Mouse (Mus musculus): ENCODE data around the gene Clpsl2. TPM values are rescaled to one million over a fixed set of nuclear protein-coding genes. Genes with fewer than 3 reads are reported as not detected.

The Clpsl2 gene
- polyA plus RNA-seq, 1 experiment from 2014 or later: not detected

- Histone ChIP-seq H3K9ac (no peak overlapping the region), H3K4me2 (no peak overlapping the region), H3K9me3 (replicated peaks) (no peaks in the 10 kb centered on the region), H3K4me3 (no peak overlapping the region), H3K27me3 (replicated peaks) (no peaks in the 10 kb centered on the region), H3K27ac (ENCODE audit: poor library complexity, severe bottlenecking) (no peak overlapping the region), H3K4me1 (replicated peaks) (peaks cover 14% of the 10 kb centered on the region), H3K36me3 (peaks cover 71% of the 10 kb centered on the region)
- WGBS: 74% methylated on average over 3 of the region's 3 CpGs
- ATAC-seq (ENCODE audit: insufficient number of reproducible peaks, low FRiP score): no peak
These were observed 41.4 kb downstream of the Clpsl2 start for GRCm38 (mm10) chr17:28590596-28590995.

GRCm38 (mm10) chr17:28591476-28591875 is 42.3 kb downstream of the Clpsl2 start:
- 61% methylated on average over 5 of the region's 5 CpGs for WGBS
- Histone ChIP-seq H3K4me1 (replicated peaks) (peaks cover 14% of the 10 kb centered on the region), H3K4me3 (no peak overlapping the region), H3K27me3 (replicated peaks) (no peaks in the 10 kb centered on the region), H3K9me3 (replicated peaks) (no peaks in the 10 kb centered on the region), H3K9ac (no peak overlapping the region), H3K4me2 (no peak overlapping the region), H3K36me3 (peaks cover 80% of the 10 kb centered on the region), H3K27ac (ENCODE audit: poor library complexity, severe bottlenecking) (no peak overlapping the region; the same call in 1 of the 2 replicates)
- 0 out of 2 replicates have a peak, but pooled peaks have one; percentile 33 for ATAC-seq (ENCODE audit: insufficient number of reproducible peaks, low FRiP score)

- 16% methylated on average over 4 of the region's 4 CpGs for WGBS
- H3K4me3 ChIP-seq: no peak overlapping the region
- H3K36me3 ChIP-seq: peaks cover 89% of the 10 kb centered on the region
- peaks cover 14% of the 10 kb centered on the region for H3K4me1 ChIP-seq (replicated peaks)
- H3K9ac ChIP-seq: no peak overlapping the region
- no peak overlapping the region for H3K4me2 ChIP-seq
- no peak for ATAC-seq (ENCODE audit: insufficient number of reproducible peaks, low FRiP score)
- no peak overlapping the region for H3K27ac ChIP-seq (ENCODE audit: poor library complexity, severe bottlenecking)
- H3K27me3 ChIP-seq (replicated peaks): no peaks in the 10 kb centered on the region
- H3K9me3 ChIP-seq (replicated peaks): no peaks in the 10 kb centered on the region
These were observed 43.8 kb downstream of the Clpsl2 start for GRCm38 (mm10) chr17:28592998-28593397.

GRCm38 (mm10) chr17:28593965-28594364 is 44.8 kb downstream of the Clpsl2 start:
- Histone ChIP-seq H3K4me2 (no peak overlapping the region), H3K27ac (ENCODE audit: poor library complexity, severe bottlenecking) (no peak overlapping the region), H3K4me3 (no peak overlapping the region), H3K9me3 (replicated peaks) (no peaks in the 10 kb centered on the region), H3K27me3 (replicated peaks) (no peaks in the 10 kb centered on the region), H3K36me3 (peaks cover 87% of the 10 kb centered on the region), H3K9ac (no peak overlapping the region), H3K4me1 (replicated peaks) (peaks cover 14% of the 10 kb centered on the region)
- ATAC-seq (ENCODE audit: insufficient number of reproducible peaks, low FRiP score): no peak
- WGBS: 46% methylated on average over 4 of the region's 4 CpGs

GRCm38 (mm10) chr17:28600780-28601179 is 51.6 kb downstream of the Clpsl2 start:
- no peaks in the 10 kb centered on the region for H3K9me3 ChIP-seq (replicated peaks)
- H3K4me1 ChIP-seq (replicated peaks): no peaks in the 10 kb centered on the region
- H3K4me2 ChIP-seq: no peak overlapping the region
- WGBS: 78% methylated on average over 5 of the region's 5 CpGs
- no peaks in the 10 kb centered on the region for H3K27me3 ChIP-seq (replicated peaks)
- no peak overlapping the region for H3K4me3 ChIP-seq
- ATAC-seq (ENCODE audit: insufficient number of reproducible peaks, low FRiP score): no peak
- H3K9ac ChIP-seq: no peak overlapping the region
- peaks cover 89% of the 10 kb centered on the region for H3K36me3 ChIP-seq
- no peak overlapping the region for H3K27ac ChIP-seq (ENCODE audit: poor library complexity, severe bottlenecking)

- Histone ChIP-seq H3K9me3 (replicated peaks) (no peaks in the 10 kb centered on the region), H3K4me3 (no peak overlapping the region), H3K36me3 (peaks cover 86% of the 10 kb centered on the region), H3K9ac (no peak overlapping the region), H3K27me3 (replicated peaks) (no peaks in the 10 kb centered on the region), H3K4me1 (replicated peaks) (no peaks in the 10 kb centered on the region), H3K4me2 (no peak overlapping the region), H3K27ac (ENCODE audit: poor library complexity, severe bottlenecking) (no peak overlapping the region)
- 91% methylated on average over 9 of the region's 9 CpGs for WGBS
- ATAC-seq (ENCODE audit: insufficient number of reproducible peaks, low FRiP score): no peak
These were observed 52.5 kb downstream of the Clpsl2 start for GRCm38 (mm10) chr17:28601557-28602250.

Small RNAs within 50 kb of the gene (microRNA-seq; reads per million reads assigned to microRNA genes)
- gene Gm25195 (not detected), gene Mir6969 (not detected)

Other genes starting within 250 kb of the Clpsl2 start
- 21.8 and 23.0 TPM in 2 replicates for gene Fance, start 235.9 kb upstream of the Clpsl2 start, polyA plus RNA-seq (2016; fragmentation: Nextera tagmentation; extraction: Ambion mirVana)
- gene Rpl10a, start 220.9 kb upstream of the Clpsl2 start, polyA plus RNA-seq (2016; fragmentation: Nextera tagmentation; extraction: Ambion mirVana): 301 and 344 TPM in 2 replicates
- gene Tead3, start 198.6 kb upstream of the Clpsl2 start, polyA plus RNA-seq (2016; fragmentation: Nextera tagmentation; extraction: Ambion mirVana): 7.9 and 8.1 TPM in 2 replicates
- 3.7 and 4.6 TPM in 2 replicates for gene Tulp1, start 184.2 kb upstream of the Clpsl2 start, polyA plus RNA-seq (2016; fragmentation: Nextera tagmentation; extraction: Ambion mirVana)
- 15.8 and 16.0 TPM in 2 replicates for gene Fkbp5, start 31.9 kb upstream of the Clpsl2 start, polyA plus RNA-seq (2016; fragmentation: Nextera tagmentation; extraction: Ambion mirVana)
- not detected in 2 replicates for gene Armc12, start 18.6 kb upstream of the Clpsl2 start, polyA plus RNA-seq (2016; fragmentation: Nextera tagmentation; extraction: Ambion mirVana)
- 0.31 TPM in 1 of 2 replicates, not detected in the other for gene Clps, start 11.4 kb downstream of the Clpsl2 start, polyA plus RNA-seq (2016; fragmentation: Nextera tagmentation; extraction: Ambion mirVana)
- 0.15 and 0.33 TPM in 2 replicates for gene Lhfpl5, start 26.2 kb downstream of the Clpsl2 start, polyA plus RNA-seq (2016; fragmentation: Nextera tagmentation; extraction: Ambion mirVana)
- gene Srpk1, start 73.3 kb downstream of the Clpsl2 start, polyA plus RNA-seq (2016; fragmentation: Nextera tagmentation; extraction: Ambion mirVana): 55.4 and 56.8 TPM in 2 replicates
- gene Slc26a8, start 140.8 kb downstream of the Clpsl2 start, polyA plus RNA-seq (2016; fragmentation: Nextera tagmentation; extraction: Ambion mirVana): 0.22 and 0.57 TPM in 2 replicates
- 37.1 and 38.6 TPM in 2 replicates for gene Mapk14, start 141.9 kb downstream of the Clpsl2 start, polyA plus RNA-seq (2016; fragmentation: Nextera tagmentation; extraction: Ambion mirVana)
- gene AC170998.1, start 176.7 kb downstream of the Clpsl2 start, polyA plus RNA-seq (2016; fragmentation: Nextera tagmentation; extraction: Ambion mirVana): 3.1 and 3.3 TPM in 2 replicates
- gene Mapk13, start 219.9 kb downstream of the Clpsl2 start, polyA plus RNA-seq (2016; fragmentation: Nextera tagmentation; extraction: Ambion mirVana): 3.2 and 3.9 TPM in 2 replicates

Measured in heart, embryonic 12.5 days (tissue).